Mouse (Mus musculus): Measurements from ENCODE around the gene Cbx6. TPM values are rescaled to one million over a fixed set of nuclear protein-coding genes. Genes with fewer than 3 reads are reported as not detected.

Cbx6 gene
- 100 to 1,000 TPM; 370 to 387 TPM for total RNA-seq (2021)
- long read RNA-seq, experiment 1, full-length matches to known transcripts, result 358 of 396 reads
- long read RNA-seq, experiment 1, partial matches to known transcripts, result 20 of 396 reads
- long read RNA-seq, experiment 1, other reads (novel, unspliced or antisense), result 18 of 396 reads
- long read RNA-seq, experiment 2, full-length matches to known transcripts, result 384 of 421 reads
- long read RNA-seq, experiment 2, partial matches to known transcripts, result 20 of 421 reads
- long read RNA-seq, experiment 2, other reads (novel, unspliced or antisense), result 17 of 421 reads

GRCm38 (mm10) chr15:79834130-79834880, at the start of gene Cbx6, which contains the start of gene Npcd:
Gene Cbx6 (minus strand): TSS chr15:79834688.
Gene Npcd (minus strand): TSS chr15:79834237.
- Histone ChIP-seq H3K27ac (peak within 1 kb of the TSS; percentile 99), H3K4me3 (peak within 1 kb of the TSS; percentile 75)
- DNase-seq (ENCODE audit: extremely low spot score in 1 of 2, low spot score in 2 of 2), result peak; percentile 99
- intact Hi-C loops (cut with DNase I), result loop anchor here (1.0 to 5.0 kb wide), 5 partner anchors 49 to 248 kb away; partner anchors contain the start of gene Pdgfb
- no peak for TF ChIP-seq CTCF (IDR thresholded peaks at IDR 0.05)

- DNase-seq (ENCODE audit: extremely low spot score in 1 of 2, low spot score in 2 of 2), result peak; percentile 95 to 98
Observed at GRCm38 (mm10) chr15:79883352-79883822, 48.9 kb upstream of the Cbx6 start.

GRCm38 (mm10) chr15:79882623-79883267, 48.3 kb upstream of the Cbx6 start:
- H3K4me3 ChIP-seq, result peak overlapping the region; percentile 50
- H3K27ac ChIP-seq, result peak overlapping the region; percentile 94
- intact Hi-C loops (cut with DNase I), result loop anchor here (1.0 to 5.0 kb wide), 3 partner anchors 44 to 130 kb away; partner anchors contain the start of genes Cbx6 and Npcd
- DNase-seq (ENCODE audit: extremely low spot score in 1 of 2, low spot score in 2 of 2), result peak; percentile 57 to 58
- no peak for TF ChIP-seq CTCF (IDR thresholded peaks at IDR 0.05)

More at GRCm38 (mm10) chr15:79883352-79883822, 48.9 kb upstream of the Cbx6 start:
- intact Hi-C loops (cut with DNase I), result loop anchor here (1.0 to 5.0 kb wide), 3 partner anchors 43 to 131 kb away; partner anchors contain the start of genes Cbx6 and Npcd
- Histone ChIP-seq H3K4me3 (peak overlapping the region; percentile 50), H3K27ac (peak overlapping the region; percentile 94)
- TF ChIP-seq CTCF (IDR thresholded peaks at IDR 0.05), result peak; percentile 99

- intact Hi-C loops (cut with DNase I), result loop anchor here (5.0 kb wide), 1 partner anchor 128 kb away; no protein-coding TSS in a partner anchor
- no peak overlapping the region for H3K4me3 ChIP-seq
- H3K27ac ChIP-seq, result no peak overlapping the region
- TF ChIP-seq CTCF (IDR thresholded peaks at IDR 0.05), result no peak
- no peak for DNase-seq (ENCODE audit: extremely low spot score in 1 of 2, low spot score in 2 of 2)
Observed at GRCm38 (mm10) chr15:79880477-79880876, 46.0 kb upstream of the Cbx6 start.

- intact Hi-C loops (cut with DNase I), result no loop called here
Observed at GRCm38 (mm10) chr15:79879319-79879718, 44.8 kb upstream of the Cbx6 start.

GRCm38 (mm10) chr15:79878725-79879136, 44.2 kb upstream of the Cbx6 start:
- intact Hi-C loops (cut with DNase I), result no loop called here
- H3K27ac ChIP-seq, result peak overlapping the region; percentile 63; the same call in 1 of the 2 replicates
- no peak for DNase-seq (ENCODE audit: extremely low spot score in 1 of 2, low spot score in 2 of 2)
- no peak overlapping the region for H3K4me3 ChIP-seq
- no peak for TF ChIP-seq CTCF (IDR thresholded peaks at IDR 0.05)

More at GRCm38 (mm10) chr15:79879319-79879718, 44.8 kb upstream of the Cbx6 start:
- Histone ChIP-seq H3K27ac (peak overlapping the region; percentile 63), H3K4me3 (no peak overlapping the region; the same call in 1 of the 2 replicates)
- no peak for TF ChIP-seq CTCF (IDR thresholded peaks at IDR 0.05)
- peak; percentile 57 to 64 for DNase-seq (ENCODE audit: extremely low spot score in 1 of 2, low spot score in 2 of 2)

GRCm38 (mm10) chr15:79875261-79875995, 40.9 kb upstream of the Cbx6 start:
- Histone ChIP-seq H3K27ac (no peak overlapping the region), H3K4me3 (no peak overlapping the region)
- intact Hi-C loops (cut with DNase I), result no loop called here
- DNase-seq (ENCODE audit: extremely low spot score in 1 of 2, low spot score in 2 of 2), result no peak
- no peak for TF ChIP-seq CTCF (IDR thresholded peaks at IDR 0.05)

- TF ChIP-seq CTCF (IDR thresholded peaks at IDR 0.05), result no peak
- intact Hi-C loops (cut with DNase I), result no loop called here
- Histone ChIP-seq H3K4me3 (no peak overlapping the region), H3K27ac (no peak overlapping the region)
- DNase-seq (ENCODE audit: extremely low spot score in 1 of 2, low spot score in 2 of 2), result no peak
Observed at GRCm38 (mm10) chr15:79873995-79874394, 39.5 kb upstream of the Cbx6 start.

GRCm38 (mm10) chr15:79873545-79873944, 39.1 kb upstream of the Cbx6 start:
- no peak for TF ChIP-seq CTCF (IDR thresholded peaks at IDR 0.05)
- intact Hi-C loops (cut with DNase I), result no loop called here

GRCm38 (mm10) chr15:79867260-79868002, 32.9 kb upstream of the Cbx6 start:
- TF ChIP-seq CTCF (IDR thresholded peaks at IDR 0.05), result peak; percentile 23
- DNase-seq (ENCODE audit: extremely low spot score in 1 of 2, low spot score in 2 of 2), result no peak
- intact Hi-C loops (cut with DNase I), result no loop called here
- Histone ChIP-seq H3K27ac (no peak overlapping the region), H3K4me3 (no peak overlapping the region)

More at GRCm38 (mm10) chr15:79873545-79873944, 39.1 kb upstream of the Cbx6 start:
- no peak overlapping the region for H3K4me3 ChIP-seq
- no peak for DNase-seq (ENCODE audit: extremely low spot score in 1 of 2, low spot score in 2 of 2)
- H3K27ac ChIP-seq, result no peak overlapping the region

Data from left cerebral cortex, adult 2 months (tissue).